10 mouse cellular contexts compared by ENCODE assay signal in genomic region chr11:34681790-34682189, GRCm38 (mm10).
A peak's percentile ranks its signal among the peaks of the same experiment; 100 is the strongest.
DNase-seq lines count a peak whose midpoint lies in the region; ATAC-seq and TF ChIP-seq lines count a peak whose summit lies in the region.
"Had no signal": no experiment of that assay in that cellular context is flagged by ENCODE, and none has a peak within 500 bp of the region (broad histone marks: within the 10 kb centered on the region; RNA-seq: fewer than 3 reads in every experiment).

No protein-coding gene starts in this region.

- no peaks in the 10 kb centered on the region for H3K27me3 ChIP-seq in forebrain, embryonic 14.5 days (replicated peaks; ENCODE audit: control insufficient read depth, insufficient read depth, low read length)
- H3K27me3 ChIP-seq in forebrain, embryonic 15.5 days, result no peaks in the 10 kb centered on the region
- H3K27me3 ChIP-seq in stomach, postnatal 0 days (ENCODE audit: control insufficient read depth, insufficient read depth, low read length), result no peaks in the 10 kb centered on the region
- H3K27me3 ChIP-seq: heart, embryonic 15.5 days had no signal

- ATAC-seq in forebrain, embryonic 14.5 days, result peak; percentile 23; the same call in 1 of the 2 replicates
- ATAC-seq in forebrain, embryonic 15.5 days (replicated peaks), result no peak
- ATAC-seq in stomach, postnatal 0 days (ENCODE audit: low FRiP score, low TSS enrichment), result peak; percentile 56; the same call in 1 of the 2 replicates

- H3K4me3 ChIP-seq in forebrain, embryonic 14.5 days (ENCODE audit: low read depth, low read length), result no peak overlapping the region
- H3K4me3 ChIP-seq in forebrain, embryonic 15.5 days, result no peak overlapping the region
- H3K4me3 ChIP-seq in stomach, postnatal 0 days (ENCODE audit: low read depth, low read length), result no peak overlapping the region
- H3K4me3 ChIP-seq: heart, embryonic 15.5 days had no signal

- 53% methylated on average over 8 of the region's 8 CpGs for WGBS in forebrain, embryonic 14.5 days
- 47% methylated on average over 8 of the region's 8 CpGs for whole genome bisulfite sequencing in forebrain, embryonic 15.5 days
- 55% methylated on average over 8 of the region's 8 CpGs for WGBS in stomach, postnatal 0 days

- no peak overlapping the region for H3K4me2 ChIP-seq in forebrain, embryonic 14.5 days (ENCODE audit: low read length)
- no peak overlapping the region for H3K4me2 ChIP-seq in forebrain, embryonic 15.5 days (replicated peaks)
- H3K4me2 ChIP-seq in stomach, postnatal 0 days (replicated peaks; ENCODE audit: low read depth), result no peak overlapping the region
- H3K4me2 ChIP-seq: heart, embryonic 15.5 days had no signal

- TF ChIP-seq EP300 in stomach, postnatal 0 days (optimal IDR thresholded peaks at IDR 0.05), result no peak

- TF ChIP-seq CTCF in stomach, postnatal 0 days (IDR thresholded peaks at IDR 0.05; ENCODE audit: low read depth), result no peak

- H3K9me3 ChIP-seq in forebrain, embryonic 14.5 days (replicated peaks; ENCODE audit: control insufficient read depth, low read length), result peaks cover 5% of the 10 kb centered on the region; the same call in 1 of the 2 replicates
- peaks cover 4% of the 10 kb centered on the region for H3K9me3 ChIP-seq in forebrain, embryonic 15.5 days
- H3K9me3 ChIP-seq in stomach, postnatal 0 days (ENCODE audit: control insufficient read depth, low read length), result peaks cover 7% of the 10 kb centered on the region

- H3K27ac ChIP-seq in forebrain, embryonic 14.5 days (ENCODE audit: low read depth, low read length), result no peak overlapping the region
- no peak overlapping the region for H3K27ac ChIP-seq in forebrain, embryonic 15.5 days (replicated peaks)
- H3K27ac ChIP-seq in stomach, postnatal 0 days (replicated peaks), result no peak overlapping the region
- H3K27ac ChIP-seq: heart, embryonic 15.5 days had no signal

- peak; percentile 35 for DNase-seq in forebrain, embryonic 14.5 days (ENCODE audit: low spot score)
- peak; percentile 77 for DNase-seq in thymus, postnatal 0 days (ENCODE audit: low spot score)
- DNase-seq in thymus, postnatal 36 days, result no peak
- DNase-seq in induced T-regulatory cell, adult 2 months (ENCODE audit: low read depth), result peak; percentile 86
- no peak for DNase-seq in stomach, postnatal 0 days (ENCODE audit: low spot score)
- no peak for DNase-seq in cerebellum, adult 9-11 months
- DNase-seq in kidney, adult 11 months, result no peak
- DNase-seq: lung, postnatal 14 days had no signal

- no peaks in the 10 kb centered on the region for H3K36me3 ChIP-seq in forebrain, embryonic 14.5 days (ENCODE audit: control insufficient read depth, insufficient read depth, low read length)
- H3K36me3 ChIP-seq in forebrain, embryonic 15.5 days, result no peaks in the 10 kb centered on the region
- no peaks in the 10 kb centered on the region for H3K36me3 ChIP-seq in stomach, postnatal 0 days (ENCODE audit: control insufficient read depth, insufficient read depth, low read length)
- H3K36me3 ChIP-seq: heart, embryonic 15.5 days had no signal

- H3K9ac ChIP-seq in forebrain, embryonic 14.5 days (ENCODE audit: low read length), result no peak overlapping the region
- no peak overlapping the region for H3K9ac ChIP-seq in forebrain, embryonic 15.5 days (replicated peaks)
- no peak overlapping the region for H3K9ac ChIP-seq in stomach, postnatal 0 days (ENCODE audit: low read length)
- H3K9ac ChIP-seq: heart, embryonic 15.5 days had no signal

- no peaks in the 10 kb centered on the region for H3K4me1 ChIP-seq in forebrain, embryonic 14.5 days (ENCODE audit: control insufficient read depth, insufficient read depth, low read length)
- no peaks in the 10 kb centered on the region for H3K4me1 ChIP-seq in forebrain, embryonic 15.5 days
- H3K4me1 ChIP-seq in stomach, postnatal 0 days (replicated peaks; ENCODE audit: control insufficient read depth, insufficient read depth), result no peaks in the 10 kb centered on the region
- H3K4me1 ChIP-seq: heart, embryonic 15.5 days had no signal

Comparison
In these comparisons a context has a peak if more than half of its experiments do, and no peak if none do; other contexts are left out.
1. DNase-seq: peak in forebrain, embryonic 14.5 days (single experiment), thymus, postnatal 0 days (single experiment) and induced T-regulatory cell, adult 2 months (single experiment); none in thymus, postnatal 36 days (0 of 2), stomach, postnatal 0 days (single experiment), cerebellum, adult 9-11 months (single experiment) and kidney, adult 11 months (single experiment).